Mouse (Mus musculus) myocyte (in vitro differentiated cells): ENCODE results near the gene AI182371.

ENCODE experiments used
- CEBPB ChIP-seq: IDR thresholded peaks from 2 replicates; pipeline ENCODE4 v1.6.1; 2011; ENCODE audit warnings: mild to moderate bottlenecking, moderate library complexity; ENCODE audit not compliant: poor library complexity, insufficient read depth, severe bottlenecking
- MAX ChIP-seq: IDR thresholded peaks from one replicate; pipeline ENCODE4 v1.6.1; 2011; ENCODE audit warnings: low read depth, mild to moderate bottlenecking, control low read depth
- MYOD1 ChIP-seq, 3 experiments: IDR thresholded peaks; one replicate each; pipeline ENCODE4 v1.6.1; 2011; ENCODE audit warnings: control low read depth in 2 of 3, low read depth in 2 of 3, mild to moderate bottlenecking in 2 of 3, moderate library complexity in 1 of 3; ENCODE audit not compliant: insufficient read length in 2 of 3, control insufficient read depth in 1 of 3
- MYOG ChIP-seq, 3 experiments: IDR thresholded peaks; one replicate each; pipeline ENCODE4 v1.6.1; 2011; ENCODE audit warnings: control low read depth in 2 of 3, low read depth in 2 of 3, mild to moderate bottlenecking in 2 of 3; ENCODE audit not compliant: insufficient read length in 2 of 3, control insufficient read depth in 1 of 3, insufficient read depth in 1 of 3
- POLR2A ChIP-seq: IDR thresholded peaks from one replicate; pipeline ENCODE4 v1.6.1; 2011; ENCODE audit warnings: low read depth, mild to moderate bottlenecking, control low read depth, moderate library complexity; ENCODE audit not compliant: insufficient read length
- POLR2AphosphoS2 ChIP-seq: IDR thresholded peaks from one replicate; pipeline ENCODE4 v1.6.1; 2011; ENCODE audit warnings: low read depth, control low read depth; ENCODE audit not compliant: insufficient read length
- TCF12 ChIP-seq: IDR thresholded peaks from one replicate; pipeline ENCODE4 v1.6.1; 2011; ENCODE audit warnings: mild to moderate bottlenecking, control low read depth; ENCODE audit not compliant: poor library complexity, insufficient read depth, severe bottlenecking
- TCF3 ChIP-seq: IDR thresholded peaks from one replicate; pipeline ENCODE4 v1.6.1; 2011; ENCODE audit warnings: low read depth, control low read depth; ENCODE audit not compliant: insufficient read length
- USF1 ChIP-seq: IDR thresholded peaks from one replicate; pipeline ENCODE4 v1.6.1; 2011; ENCODE audit warnings: low read depth, mild to moderate bottlenecking, control low read depth, moderate library complexity

GRCm38 (mm10) chr2:35038580-35039375, 62.6 kb downstream of the AI182371 start:
- TF ChIP-seq POLR2A (no peak), USF1 (no peak), TCF3 (no peak), TCF12 (no peak), MAX (no peak), MYOD1 (IDR thresholded peaks at IDR 0.05; ENCODE audit: control insufficient read depth in 1 of 3, insufficient read length in 2 of 3, low read depth in 2 of 3) (no peak), CEBPB (0 out of 2 replicates have a peak, but pooled peaks have one; percentile 32), MYOG (IDR thresholded peaks at IDR 0.05; ENCODE audit: control insufficient read depth in 1 of 3, insufficient read depth in 1 of 3, insufficient read length in 2 of 3, low read depth in 2 of 3) (no peak), POLR2AphosphoS2 (no peak)
